Mouse (Mus musculus): ENCODE results near the gene B3gnt3. TPM values are rescaled to one million over a fixed set of nuclear protein-coding genes. Genes with fewer than 3 reads are reported as not detected.
"Not testable (repeated sequence)": the region's sequence is repeated elsewhere in the genome, so short reads cannot be mapped to it uniquely, and the experiment has no call there.

Gene B3gnt3
- polyA plus RNA-seq, 1 experiment = 0.44 TPM

DNA sequence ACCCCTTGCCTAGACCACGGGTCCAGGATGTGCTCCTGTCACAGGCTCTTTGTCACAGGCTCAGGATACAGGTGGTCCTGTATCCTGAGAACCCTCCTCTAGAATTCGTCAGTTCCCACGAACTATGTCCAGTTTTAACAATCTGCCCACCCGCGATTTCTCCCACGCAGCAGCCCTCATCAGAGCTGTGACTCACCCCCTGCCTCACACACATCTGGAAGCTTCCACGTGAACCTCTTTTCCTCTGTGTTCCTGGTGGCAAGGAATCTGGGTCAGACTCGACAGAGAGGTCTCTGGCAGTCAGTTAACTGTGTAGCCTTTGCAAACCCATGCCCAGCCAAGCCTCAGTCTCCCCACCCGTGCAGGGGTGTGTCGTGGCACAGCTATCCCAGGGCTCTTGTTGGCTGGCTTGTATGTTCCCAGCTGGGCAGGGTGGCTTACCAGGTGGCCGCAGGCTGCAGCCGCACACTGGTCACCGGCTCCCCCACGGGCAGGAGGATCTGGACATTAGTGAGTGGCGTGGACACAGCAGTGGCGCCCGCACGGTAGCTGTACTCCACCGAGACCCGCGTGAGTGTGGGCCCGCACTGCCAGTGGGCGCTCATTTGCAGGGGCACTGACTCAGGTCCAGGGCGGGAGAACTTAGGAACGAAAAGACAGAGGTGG, 7.7 kb upstream of the B3gnt3 start:
- DNase-seq = no peak
- WGBS = 38% methylated on average over 25 of the region's 25 CpGs
- peak overlapping the region; percentile 57 for H3K4me3 ChIP-seq (replicated peaks; ENCODE audit: insufficient read depth, low read depth, low read length)
- H3K4me1 ChIP-seq (ENCODE audit: control insufficient read depth, insufficient read depth, low read length) = peaks cover 8% of the 10 kb centered on the region; the same call in 1 of the 2 replicates
- H3K27me3 ChIP-seq (ENCODE audit: control insufficient read depth, insufficient read depth, low read length) = no peaks in the 10 kb centered on the region
- no peak overlapping the region for H3K27ac ChIP-seq (ENCODE audit: insufficient read depth, low read length)
- TF ChIP-seq POLR2A (IDR thresholded peaks at IDR 0.05; ENCODE audit: borderline replicate concordance, insufficient read depth, low read length) = no peak
- TF ChIP-seq CTCF (IDR thresholded peaks at IDR 0.05; ENCODE audit: borderline replicate concordance, insufficient read depth, low read depth, low read length) = no peak

DNA sequence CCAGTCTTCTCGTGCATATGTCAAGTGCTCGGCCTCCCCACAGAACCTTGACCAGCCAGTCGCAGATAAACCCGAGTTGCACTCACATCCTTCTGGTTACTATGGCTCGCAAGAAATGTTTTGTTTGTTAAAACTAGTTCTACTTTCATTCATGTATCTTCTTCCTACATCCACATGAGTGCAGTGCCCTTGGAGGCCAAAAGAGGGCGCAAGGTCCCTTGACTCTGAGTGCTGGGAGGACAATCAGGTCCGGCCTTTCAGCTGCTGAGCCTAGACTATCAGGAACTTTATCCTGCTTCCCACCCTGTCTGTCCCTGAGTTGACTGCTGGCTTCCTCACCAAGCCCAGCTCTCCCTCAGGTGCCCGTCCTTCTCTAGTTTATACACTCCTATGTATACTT, 6.3 kb upstream of the B3gnt3 start:
- peak; percentile 65 for TF ChIP-seq CTCF (IDR thresholded peaks at IDR 0.05; ENCODE audit: borderline replicate concordance, insufficient read depth, low read depth, low read length)
- TF ChIP-seq POLR2A (IDR thresholded peaks at IDR 0.05; ENCODE audit: borderline replicate concordance, insufficient read depth, low read length) = no peak
- no peak for DNase-seq
- WGBS = 54% methylated on average over 8 of the region's 8 CpGs
- no peaks in the 10 kb centered on the region for H3K27me3 ChIP-seq (ENCODE audit: control insufficient read depth, insufficient read depth, low read length)
- no peak overlapping the region for H3K4me3 ChIP-seq (replicated peaks; ENCODE audit: insufficient read depth, low read depth, low read length)
- H3K4me1 ChIP-seq (ENCODE audit: control insufficient read depth, insufficient read depth, low read length) = peaks cover 8% of the 10 kb centered on the region; the same call in 1 of the 2 replicates
- no peak overlapping the region for H3K27ac ChIP-seq (ENCODE audit: insufficient read depth, low read length)

DNA sequence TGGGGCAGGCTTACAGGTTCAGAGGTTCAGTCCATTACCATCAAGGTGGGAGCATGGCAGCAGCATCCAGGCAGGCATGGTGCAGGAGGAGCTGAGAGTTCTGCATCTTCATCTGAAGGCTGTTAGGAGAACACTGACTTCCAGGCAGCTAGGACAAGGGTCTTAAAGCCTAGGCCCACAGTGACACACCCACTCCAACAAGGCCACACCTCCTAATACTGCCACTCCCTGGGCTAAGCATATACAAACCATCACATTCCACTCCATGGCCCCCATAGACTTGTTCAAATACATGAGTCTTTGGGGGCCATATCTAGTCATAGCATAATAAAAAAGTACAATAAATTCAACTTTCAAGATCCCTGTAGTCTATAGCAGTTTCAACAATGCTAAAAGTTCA, 1.8 kb upstream of the B3gnt3 start:
- DNase-seq; H3K27me3 ChIP-seq (ENCODE audit: control insufficient read depth, insufficient read depth, low read length); H3K4me3 ChIP-seq (replicated peaks; ENCODE audit: insufficient read depth, low read depth, low read length); H3K4me1 ChIP-seq (ENCODE audit: control insufficient read depth, insufficient read depth, low read length); H3K27ac ChIP-seq (ENCODE audit: insufficient read depth, low read length): not testable (repeated sequence)

DNA sequence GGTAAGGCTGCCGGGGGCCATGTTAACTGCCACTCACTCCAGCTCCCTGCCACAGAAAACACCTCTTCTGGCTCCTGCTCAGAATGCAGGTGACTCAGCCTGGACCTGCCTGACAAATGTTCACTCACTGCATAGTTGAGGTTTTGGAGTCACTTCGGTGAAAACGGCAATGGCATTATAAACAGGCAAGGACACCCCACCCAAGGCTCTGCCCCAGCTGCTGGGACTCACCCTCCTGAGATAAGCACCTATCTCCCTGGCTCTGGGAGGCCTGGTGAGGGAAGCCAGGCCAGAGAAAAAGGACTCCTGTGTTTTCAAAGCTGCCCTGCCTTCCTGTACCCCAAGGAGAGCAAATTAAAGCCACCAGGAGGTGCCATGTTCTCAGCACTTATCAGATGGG, 1.3 kb upstream of the B3gnt3 start:
- H3K27me3 ChIP-seq (ENCODE audit: control insufficient read depth, insufficient read depth, low read length) = no peaks in the 10 kb centered on the region; the same call in 1 of the 2 replicates
- 94% methylated on average over 3 of the region's 3 CpGs for WGBS

DNA sequence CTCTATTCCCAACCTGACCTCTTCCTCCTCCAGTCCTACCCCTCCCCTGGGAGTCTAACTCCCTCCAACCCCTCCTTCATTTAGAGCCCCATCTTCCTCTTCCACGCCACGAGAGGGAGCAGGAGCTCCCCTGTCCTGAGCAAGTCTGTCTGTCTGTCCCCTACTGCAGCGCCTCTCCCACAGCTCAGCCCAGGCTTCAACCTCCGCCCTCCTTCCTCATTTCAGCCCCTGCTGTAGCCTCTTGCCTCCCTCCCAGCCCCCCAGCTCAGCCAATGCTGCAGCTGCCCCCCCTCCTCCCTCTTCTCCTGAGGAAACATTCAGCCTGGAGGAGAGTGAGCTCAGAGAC, 471 bp upstream of the B3gnt3 start:
- TF ChIP-seq CTCF (IDR thresholded peaks at IDR 0.05; ENCODE audit: borderline replicate concordance, insufficient read depth, low read depth, low read length) = no peak
- no peaks in the 10 kb centered on the region for H3K4me1 ChIP-seq (ENCODE audit: control insufficient read depth, insufficient read depth, low read length)
- no peak overlapping the region for H3K4me3 ChIP-seq (replicated peaks; ENCODE audit: insufficient read depth, low read depth, low read length)
- no peaks in the 10 kb centered on the region; the same call in 1 of the 2 replicates for H3K27me3 ChIP-seq (ENCODE audit: control insufficient read depth, insufficient read depth, low read length)
- WGBS = 35% methylated on average over 4 of the region's 4 CpGs
- no peak for DNase-seq
- H3K27ac ChIP-seq (ENCODE audit: insufficient read depth, low read length) = no peak overlapping the region

More for the DNA sequence above, 1.3 kb upstream of the B3gnt3 start:
- no peak overlapping the region for H3K4me3 ChIP-seq (replicated peaks; ENCODE audit: insufficient read depth, low read depth, low read length)
- H3K27ac ChIP-seq (ENCODE audit: insufficient read depth, low read length) = no peak overlapping the region
- no peak for TF ChIP-seq POLR2A (IDR thresholded peaks at IDR 0.05; ENCODE audit: borderline replicate concordance, insufficient read depth, low read length)
- no peak for TF ChIP-seq CTCF (IDR thresholded peaks at IDR 0.05; ENCODE audit: borderline replicate concordance, insufficient read depth, low read depth, low read length)
- H3K4me1 ChIP-seq (ENCODE audit: control insufficient read depth, insufficient read depth, low read length) = no peaks in the 10 kb centered on the region
- DNase-seq = no peak

DNA sequence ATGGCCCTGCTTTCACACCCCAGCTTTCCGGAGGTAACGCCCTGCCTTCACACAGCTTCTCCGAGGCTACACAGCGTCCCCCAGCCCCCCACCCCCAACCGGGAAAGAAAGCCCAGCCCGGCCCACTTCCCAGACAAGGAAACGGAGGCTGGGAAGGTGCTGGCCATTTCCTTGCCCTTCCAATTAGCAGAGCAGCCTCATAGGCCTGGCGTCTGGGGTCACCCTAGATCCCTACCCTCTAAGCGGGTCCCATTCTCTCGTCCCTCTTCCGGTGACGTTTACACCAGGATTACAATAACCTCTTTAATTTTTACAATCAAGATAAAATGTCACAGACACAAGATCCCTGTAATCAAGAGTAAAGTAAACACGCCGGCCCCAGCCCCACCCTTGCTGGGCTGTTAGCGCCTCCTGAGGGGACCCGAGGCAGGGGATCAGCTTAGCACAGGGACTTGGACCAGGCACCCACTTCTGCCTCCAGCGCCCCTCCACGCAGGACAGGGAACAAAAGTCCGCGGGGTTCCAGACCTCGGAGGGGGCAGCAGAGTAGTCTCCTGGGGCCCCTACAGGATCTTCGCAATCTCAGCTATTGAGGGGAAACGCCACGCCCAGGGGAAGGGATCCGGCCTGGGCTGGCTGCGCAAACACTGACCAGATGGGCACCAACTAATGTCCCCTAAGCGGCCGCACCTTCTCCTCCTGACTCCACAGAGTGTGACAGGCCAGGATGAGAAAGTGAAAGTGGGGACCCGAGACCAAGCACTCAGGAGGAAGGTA, 908 bp downstream of the B3gnt3 start:
- H3K27me3 ChIP-seq (ENCODE audit: control insufficient read depth, insufficient read depth, low read length) = no peaks in the 10 kb centered on the region; the same call in 1 of the 2 replicates
- no peak overlapping the region for H3K4me3 ChIP-seq (replicated peaks; ENCODE audit: insufficient read depth, low read depth, low read length)
- no peak overlapping the region for H3K27ac ChIP-seq (ENCODE audit: insufficient read depth, low read length)

DNA sequence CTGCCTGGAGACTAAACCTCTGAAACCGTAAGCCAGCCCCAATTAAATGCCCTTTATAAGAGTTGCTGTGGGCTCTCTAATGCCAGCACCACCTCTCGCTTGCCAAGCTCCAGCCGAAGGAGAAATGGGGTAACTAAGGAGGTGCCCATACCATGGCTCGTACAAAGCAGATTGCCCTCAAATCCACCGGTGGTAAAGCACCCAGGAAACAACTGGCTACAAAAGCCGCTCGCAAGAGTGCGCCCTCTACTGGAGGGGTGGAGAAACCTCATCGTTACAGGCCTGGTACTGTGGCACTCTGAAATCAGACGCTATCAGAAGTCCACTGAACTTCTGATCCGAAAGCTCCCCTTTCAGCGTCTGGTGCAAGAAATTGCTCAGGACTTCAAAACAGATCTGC, 6.1 kb downstream of the B3gnt3 start:
- TF ChIP-seq CTCF (IDR thresholded peaks at IDR 0.05; ENCODE audit: borderline replicate concordance, insufficient read depth, low read depth, low read length) = 0 out of 2 replicates have a peak, but pooled peaks have one; percentile 3
- WGBS = 62% methylated on average over 12 of the region's 12 CpGs
- H3K4me3 ChIP-seq (replicated peaks; ENCODE audit: insufficient read depth, low read depth, low read length); H3K4me1 ChIP-seq (ENCODE audit: control insufficient read depth, insufficient read depth, low read length); H3K27ac ChIP-seq (ENCODE audit: insufficient read depth, low read length); H3K27me3 ChIP-seq (ENCODE audit: control insufficient read depth, insufficient read depth, low read length); DNase-seq: not testable (repeated sequence)

More for the DNA sequence above, 908 bp downstream of the B3gnt3 start:
- TF ChIP-seq CTCF (IDR thresholded peaks at IDR 0.05; ENCODE audit: borderline replicate concordance, insufficient read depth, low read depth, low read length) (no peak), POLR2A (IDR thresholded peaks at IDR 0.05; ENCODE audit: borderline replicate concordance, insufficient read depth, low read length) (no peak)
- H3K4me1 ChIP-seq (ENCODE audit: control insufficient read depth, insufficient read depth, low read length) = no peaks in the 10 kb centered on the region
- no peak for DNase-seq
- 17% methylated on average over 29 of the region's 29 CpGs for WGBS

All from cerebellum, adult 2 months (tissue).